Mouse (Mus musculus) kidney, embryonic 14.5 days (tissue): Measurements from ENCODE around the gene Stk38. TPM values are rescaled to one million over a fixed set of nuclear protein-coding genes. Genes with fewer than 3 reads are reported as not detected.
"Not testable (repeated sequence)": the region's sequence is repeated elsewhere in the genome, so short reads cannot be mapped to it uniquely, and the experiment has no call there.

Experiments
- ATAC-seq: fragments of 200-750 bp; cut with Nextera tagmentation; 2 replicates; pipeline ENCODE4 v1.8.0; 2017; ENCODE audit warnings: moderate number of reproducible peaks, mild to moderate bottlenecking, moderate TSS enrichment, moderate library complexity; ENCODE audit not compliant: low FRiP score, low TSS enrichment
- H3K27ac ChIP-seq: fragments of 300-500 bp; sonication (generic); 2 replicates; pipeline ENCODE4 v1.5.1; 2014; ENCODE audit warnings: low read depth, mild to moderate bottlenecking, low read length, moderate library complexity, mixed read lengths
- H3K27me3 ChIP-seq: fragments of 300-500 bp; sonication (generic); 2 replicates; pipeline ENCODE4 v1.6.1; 2014; ENCODE audit warnings: mild to moderate bottlenecking, low read length; ENCODE audit not compliant: control insufficient read depth, insufficient read depth
- H3K36me3 ChIP-seq: fragments of 300-500 bp; sonication (generic); 2 replicates; pipeline ENCODE4 v1.6.1; 2014; ENCODE audit warnings: low read length, mixed read lengths; ENCODE audit not compliant: control insufficient read depth, insufficient read depth
- H3K4me1 ChIP-seq: fragments of 300-500 bp; sonication (generic); 2 replicates; pipeline ENCODE4 v1.6.1; 2014; ENCODE audit warnings: low read length, mixed read lengths; ENCODE audit not compliant: control insufficient read depth, insufficient read depth
- H3K4me2 ChIP-seq: fragments of 300-500 bp; sonication (generic); replicated peaks from 2 replicates; pipeline ENCODE4 v1.6.1; 2014; ENCODE audit warnings: low read depth, mild to moderate bottlenecking, low read length
- H3K4me3 ChIP-seq: fragments of 300-500 bp; sonication (generic); 2 replicates; pipeline ENCODE4 v1.5.1; 2014; ENCODE audit warnings: mild to moderate bottlenecking, low read length
- H3K9ac ChIP-seq: fragments of 300-500 bp; sonication (generic); 2 replicates; pipeline ENCODE4 v1.6.1; 2014; ENCODE audit warnings: low read depth, mild to moderate bottlenecking, low read length, moderate library complexity
- H3K9me3 ChIP-seq: fragments of 300-500 bp; sonication (generic); 2 replicates; pipeline ENCODE4 v1.6.1; 2016; ENCODE audit warnings: low read length; ENCODE audit not compliant: control insufficient read depth
- WGBS: fragments of 180-500 bp; shearing (Covaris S2); extraction: QIAGEN DNeasy Blood & Tissue Kit; methylation state at CpG from one replicate; pipeline ENCODE4 v1.1.7; 2014; 5-methylcytosine and 5-hydroxymethylcytosine counted together
- polyA plus RNA-seq: library from polyadenylated mRNA; unstranded; fragments of >200 nt; fragmentation: Nextera tagmentation; extraction: Ambion mirVana; gene quantifications from 2 replicates; pipeline ENCODE4 v1.2.1, GENCODE M21; 2014

The Stk38 gene
- polyA plus RNA-seq, 1 experiment from 2014 or later: 101 TPM

- not testable (repeated sequence) for H3K27me3 ChIP-seq, ATAC-seq, H3K36me3 ChIP-seq, H3K4me1 ChIP-seq, H3K9me3 ChIP-seq
- Histone ChIP-seq H3K4me2 (peak overlapping the region; percentile 77), H3K4me3 (peak overlapping the region; percentile 74), H3K27ac (peak overlapping the region; percentile 99), H3K9ac (peak overlapping the region; percentile 97; the same call in 1 of the 2 replicates)
- WGBS: 42% methylated on average over 7 of the region's 7 CpGs
Measured at GRCm38 (mm10) chr17:29031085-29031711, 23.4 kb upstream of the Stk38 start.

DNA sequence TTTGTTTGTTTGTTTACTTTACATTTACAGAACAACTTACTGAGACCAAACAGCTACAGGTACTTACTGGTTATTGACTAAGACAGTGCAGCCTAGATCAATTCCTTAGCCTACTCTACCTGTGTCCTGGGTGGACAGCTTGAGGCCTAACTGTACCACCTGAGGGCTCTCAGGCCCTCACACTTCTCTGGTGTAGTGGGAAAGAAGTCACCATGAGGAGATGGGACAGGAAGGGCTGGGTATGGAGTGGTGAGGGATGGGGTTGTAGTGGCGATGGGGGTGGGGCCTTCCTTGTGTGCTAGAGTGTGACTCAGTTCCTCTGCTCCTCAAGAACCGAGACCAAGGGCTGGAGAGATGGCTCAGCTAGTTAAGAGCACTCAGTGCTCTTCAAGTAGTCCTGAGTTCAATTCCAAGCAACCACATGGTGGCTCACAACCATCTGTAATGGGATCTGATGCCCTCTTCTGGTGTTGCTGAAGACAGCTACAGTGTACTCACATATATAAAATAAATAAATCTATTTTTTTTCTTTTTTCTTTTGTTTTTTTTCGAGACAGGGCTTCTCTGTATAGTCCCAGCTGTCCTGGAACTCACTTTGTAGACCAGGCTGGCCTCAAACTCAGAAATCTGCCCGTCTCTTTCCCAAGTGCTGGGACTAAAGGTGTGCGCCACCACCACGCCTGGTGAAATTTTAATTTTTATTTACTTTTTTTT lies 22.7 kb upstream of the Stk38 start:
- Histone ChIP-seq H3K27me3 (no peaks in the 10 kb centered on the region), H3K4me2 (no peak overlapping the region), H3K9me3 (no peaks in the 10 kb centered on the region), H3K4me1 (peaks cover 9% of the 10 kb centered on the region; the same call in 1 of the 2 replicates), H3K9ac (no peak overlapping the region), H3K4me3 (no peak overlapping the region), H3K36me3 (no peaks in the 10 kb centered on the region), H3K27ac (no peak overlapping the region)
- ATAC-seq: no peak
- WGBS: 92% methylated on average over 6 of the region's 6 CpGs

DNA sequence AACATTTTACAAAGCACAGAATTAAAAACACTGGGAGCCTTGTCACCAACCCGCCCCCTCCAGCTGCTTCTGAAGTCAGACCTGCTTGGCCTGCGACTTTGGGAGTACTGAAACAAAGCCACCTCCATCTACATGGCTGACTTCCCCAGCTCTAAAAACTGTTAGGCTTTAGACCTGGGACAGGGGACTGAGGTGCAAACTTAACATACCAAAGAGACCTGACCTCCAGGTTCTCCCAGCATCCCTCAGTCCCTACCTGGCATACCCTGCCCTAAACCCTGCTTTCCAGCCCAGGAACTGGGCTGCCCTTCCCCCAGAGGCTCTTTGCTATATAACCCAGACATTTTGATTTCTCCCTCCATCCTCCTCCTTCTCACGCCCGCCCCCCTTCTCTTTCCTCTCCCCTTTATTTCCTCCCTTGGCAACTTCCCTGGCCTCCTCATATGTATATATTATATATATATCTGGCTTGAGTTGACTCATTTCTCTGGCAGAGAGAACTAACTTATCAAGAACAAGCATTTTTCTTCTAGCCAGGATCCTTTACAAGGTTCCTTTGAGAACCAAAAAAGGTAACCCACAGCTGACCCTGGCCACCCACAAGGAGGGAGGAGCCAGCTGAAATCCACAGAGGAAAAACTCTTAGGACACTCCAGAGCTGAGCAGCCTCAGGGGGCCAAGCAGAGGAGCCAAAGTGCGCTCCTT lies 19.0 kb upstream of the Stk38 start:
- Histone ChIP-seq H3K9ac (no peak overlapping the region), H3K36me3 (no peaks in the 10 kb centered on the region), H3K4me1 (peaks cover 9% of the 10 kb centered on the region; the same call in 1 of the 2 replicates), H3K27ac (peak overlapping the region; percentile 55; the same call in 1 of the 2 replicates), H3K4me2 (no peak overlapping the region), H3K4me3 (no peak overlapping the region), H3K27me3 (no peaks in the 10 kb centered on the region), H3K9me3 (no peaks in the 10 kb centered on the region)
- 47% methylated on average over 5 of the region's 5 CpGs for WGBS
- ATAC-seq: no peak

GRCm38 (mm10) chr17:29024896-29025565 lies 17.2 kb upstream of the Stk38 start:
- Histone ChIP-seq H3K4me3 (no peak overlapping the region), H3K27ac (peak overlapping the region; percentile 59; the same call in 1 of the 2 replicates), H3K9ac (no peak overlapping the region), H3K9me3 (no peaks in the 10 kb centered on the region), H3K4me1 (peaks cover 4% of the 10 kb centered on the region; the same call in 1 of the 2 replicates), H3K36me3 (no peaks in the 10 kb centered on the region), H3K4me2 (peak overlapping the region; percentile 27), H3K27me3 (no peaks in the 10 kb centered on the region)
- WGBS: 29% methylated on average over 10 of the region's 10 CpGs
- peak; percentile 58 for ATAC-seq

DNA sequence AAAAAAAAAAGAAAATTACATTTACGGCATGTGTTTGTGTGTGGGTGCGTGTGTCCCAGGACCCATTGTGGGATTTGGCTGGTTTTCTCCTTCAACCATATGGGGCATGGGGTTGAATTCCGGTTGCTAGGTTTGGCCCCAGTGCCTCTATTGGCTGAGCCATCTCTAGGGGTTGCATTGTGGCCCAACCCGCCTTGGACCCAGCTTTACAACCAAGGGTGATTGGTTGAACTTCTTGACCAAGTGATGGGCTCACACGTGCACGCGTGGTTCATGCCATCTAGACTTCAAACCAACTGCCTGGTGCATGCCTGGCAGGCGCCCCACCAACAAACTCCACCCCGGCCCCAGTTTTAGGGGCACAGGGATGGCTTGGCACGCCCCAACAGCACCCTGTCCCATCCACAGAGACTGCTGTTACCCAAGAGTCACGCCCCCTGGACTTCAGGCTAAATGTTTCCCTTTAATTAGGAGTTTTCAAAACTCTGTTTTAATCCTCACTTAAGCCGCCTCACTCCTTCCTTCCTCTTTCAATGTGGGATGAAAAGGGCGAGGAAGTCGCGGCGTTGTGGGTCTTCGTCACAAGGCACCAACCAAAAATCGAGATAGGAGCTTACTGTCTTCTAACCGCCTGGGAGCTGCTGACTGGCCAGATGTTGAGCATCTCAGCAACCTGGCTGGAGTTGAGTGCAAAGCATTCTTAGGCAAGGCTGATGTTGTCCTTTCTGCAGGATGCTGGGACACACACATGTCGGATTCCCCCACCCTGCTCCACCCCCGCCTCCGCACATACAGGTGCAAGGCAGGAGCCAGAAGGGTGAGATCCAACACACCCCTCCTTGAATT lies 16.5 kb upstream of the Stk38 start:
- H3K4me2 ChIP-seq: peak overlapping the region; percentile 27

GRCm38 (mm10) chr17:29023346-29023745 lies 15.6 kb upstream of the Stk38 start:
- no peak overlapping the region for H3K9ac ChIP-seq
- no peaks in the 10 kb centered on the region for H3K27me3 ChIP-seq
- no peak overlapping the region for H3K4me3 ChIP-seq
- peaks cover 4% of the 10 kb centered on the region; the same call in 1 of the 2 replicates for H3K4me1 ChIP-seq
- no peak overlapping the region for H3K27ac ChIP-seq
- 89% methylated on average over 6 of the region's 6 CpGs for WGBS
- no peaks in the 10 kb centered on the region for H3K9me3 ChIP-seq
- no peak for ATAC-seq
- H3K36me3 ChIP-seq: no peaks in the 10 kb centered on the region
- H3K4me2 ChIP-seq: no peak overlapping the region

More for the DNA sequence above, 16.5 kb upstream of the Stk38 start:
- Histone ChIP-seq H3K4me1 (peaks cover 4% of the 10 kb centered on the region; the same call in 1 of the 2 replicates), H3K9me3 (no peaks in the 10 kb centered on the region), H3K27ac (peak overlapping the region; percentile 59; the same call in 1 of the 2 replicates), H3K4me3 (no peak overlapping the region), H3K27me3 (no peaks in the 10 kb centered on the region), H3K36me3 (no peaks in the 10 kb centered on the region), H3K9ac (no peak overlapping the region)
- WGBS: 62% methylated on average over 22 of the region's 22 CpGs
- ATAC-seq: no peak

DNA sequence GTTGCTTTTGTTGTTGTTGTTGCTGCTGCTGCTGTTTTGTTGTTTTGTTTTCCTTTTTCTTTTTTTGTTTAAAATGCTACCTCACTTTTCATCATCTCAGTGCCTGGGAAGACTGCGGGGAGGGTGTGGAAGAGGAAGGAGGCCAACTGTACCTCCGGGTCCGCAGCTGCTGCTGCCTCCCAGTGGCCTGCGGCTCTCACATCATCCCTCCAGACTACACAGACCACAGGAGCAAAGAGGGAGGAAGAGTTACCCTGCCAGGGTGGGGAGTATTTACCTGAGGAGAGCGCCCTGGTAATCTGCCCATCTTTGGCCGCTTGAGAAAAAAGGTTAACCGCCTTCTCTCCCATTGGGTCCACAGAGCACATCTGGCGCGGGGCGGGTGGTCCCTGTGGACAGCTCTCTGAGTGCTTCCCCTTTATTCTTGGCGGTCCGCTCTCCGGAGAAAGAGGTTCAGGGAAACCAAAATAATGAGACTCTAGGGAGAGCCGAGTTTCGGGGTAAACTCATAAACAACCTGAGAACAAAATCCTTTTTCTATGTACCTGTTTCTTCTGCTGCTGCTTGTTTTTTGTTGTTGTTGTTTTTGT lies 14.5 kb upstream of the Stk38 start:
- WGBS: 29% methylated on average over 15 of the region's 15 CpGs
- Histone ChIP-seq H3K4me3 (no peak overlapping the region), H3K27me3 (no peaks in the 10 kb centered on the region), H3K36me3 (no peaks in the 10 kb centered on the region), H3K27ac (no peak overlapping the region), H3K4me2 (0 out of 2 replicates have a peak overlapping the region, but pooled peaks have one; percentile 17), H3K9me3 (no peaks in the 10 kb centered on the region), H3K9ac (no peak overlapping the region), H3K4me1 (peaks cover 4% of the 10 kb centered on the region; the same call in 1 of the 2 replicates)
- ATAC-seq: no peak

DNA sequence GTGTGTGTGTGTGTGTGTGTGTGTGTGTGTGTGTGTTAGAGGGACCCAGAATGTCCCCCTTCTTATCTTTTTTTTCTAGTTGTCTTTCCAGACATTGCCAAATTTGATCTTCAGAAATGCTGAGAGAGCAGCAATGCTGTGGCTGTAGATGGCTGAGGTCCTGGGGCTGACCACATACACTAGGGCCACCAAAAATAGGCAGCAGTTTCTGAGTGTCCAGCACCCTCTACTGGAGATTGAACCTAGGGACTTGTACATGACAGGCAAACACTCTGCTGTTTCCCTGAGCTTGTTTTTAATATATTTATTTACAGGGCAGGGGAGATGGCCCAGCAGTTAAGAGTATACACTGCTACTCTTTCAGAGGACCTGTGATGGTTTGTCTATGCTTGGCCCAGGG lies 12.6 kb upstream of the Stk38 start:
- H3K4me1 ChIP-seq: no peaks in the 10 kb centered on the region; the same call in 1 of the 2 replicates
- no peak overlapping the region for H3K4me2 ChIP-seq
- no peak overlapping the region for H3K4me3 ChIP-seq
- no peaks in the 10 kb centered on the region for H3K27me3 ChIP-seq
- no peaks in the 10 kb centered on the region for H3K36me3 ChIP-seq
- H3K9ac ChIP-seq: no peak overlapping the region
- no peak overlapping the region for H3K27ac ChIP-seq
- no peaks in the 10 kb centered on the region for H3K9me3 ChIP-seq
- ATAC-seq: no peak
